Mouse (Mus musculus): ENCODE measurements around the gene Ubp1.
A peak's percentile ranks its signal among the peaks of the same experiment; 100 is the strongest.
"Not testable (repeated sequence)": the region's sequence is repeated elsewhere in the genome, so short reads cannot be mapped to it uniquely, and the experiment has no call there.

The Ubp1 gene

GRCm38 (mm10) chr9:113930534-113931374 lies at the start of gene Ubp1:
Gene Ubp1, plus strand, starts transcription at chr9:113930934.
- peak; percentile 90 to 95 for DNase-seq (ENCODE audit: low spot score in 2 of 2)

GRCm38 (mm10) chr9:113894903-113895302 lies 35.8 kb upstream of the Ubp1 start:
- no peak for DNase-seq (ENCODE audit: low spot score in 2 of 2)

GRCm38 (mm10) chr9:113903136-113903535 lies 27.6 kb upstream of the Ubp1 start:
- no peak for DNase-seq (ENCODE audit: low spot score in 2 of 2)

GRCm38 (mm10) chr9:113904315-113904714 lies 26.4 kb upstream of the Ubp1 start:
- DNase-seq (ENCODE audit: low spot score in 2 of 2) = not testable (repeated sequence)

- DNase-seq (ENCODE audit: low spot score in 2 of 2) = no peak
These were observed 14.9 kb upstream of the Ubp1 start for GRCm38 (mm10) chr9:113915789-113916188.

GRCm38 (mm10) chr9:113922677-113923076 lies 8.1 kb upstream of the Ubp1 start:
- DNase-seq (ENCODE audit: low spot score in 2 of 2) = no peak

- DNase-seq (ENCODE audit: low spot score in 2 of 2) = no peak
These were observed 5.9 kb upstream of the Ubp1 start for GRCm38 (mm10) chr9:113924883-113925282.

- no peak for DNase-seq (ENCODE audit: low spot score in 2 of 2)
These were observed 2.1 kb upstream of the Ubp1 start for GRCm38 (mm10) chr9:113928591-113928990.

GRCm38 (mm10) chr9:113929676-113930075 lies 1.1 kb upstream of the Ubp1 start:
- DNase-seq (ENCODE audit: low spot score in 2 of 2) = no peak

- no peak for DNase-seq (ENCODE audit: low spot score in 2 of 2)
These were observed 803 bp downstream of the Ubp1 start for GRCm38 (mm10) chr9:113931375-113932099.

- no peak for DNase-seq (ENCODE audit: low spot score in 2 of 2)
These were observed 1.4 kb downstream of the Ubp1 start for GRCm38 (mm10) chr9:113932100-113932470.

- DNase-seq (ENCODE audit: low spot score in 2 of 2) = no peak
These were observed 1.8 kb downstream of the Ubp1 start for GRCm38 (mm10) chr9:113932501-113932900.

- no peak for DNase-seq (ENCODE audit: low spot score in 2 of 2)
These were observed 4.9 kb downstream of the Ubp1 start for GRCm38 (mm10) chr9:113935638-113936037.

GRCm38 (mm10) chr9:113939063-113939850 lies 8.5 kb downstream of the Ubp1 start:
- no peak for DNase-seq (ENCODE audit: low spot score in 2 of 2)

GRCm38 (mm10) chr9:113941103-113941805 lies 10.5 kb downstream of the Ubp1 start:
- no peak for DNase-seq (ENCODE audit: low spot score in 2 of 2)

GRCm38 (mm10) chr9:113943372-113943771 lies 12.6 kb downstream of the Ubp1 start:
- no peak for DNase-seq (ENCODE audit: low spot score in 2 of 2)

GRCm38 (mm10) chr9:113947216-113947615 lies 16.5 kb downstream of the Ubp1 start:
- no peak for DNase-seq (ENCODE audit: low spot score in 2 of 2)

GRCm38 (mm10) chr9:113957777-113958176 lies 27.0 kb downstream of the Ubp1 start:
- no peak for DNase-seq (ENCODE audit: low spot score in 2 of 2)

GRCm38 (mm10) chr9:113963718-113964117 lies 33.0 kb downstream of the Ubp1 start:
- DNase-seq (ENCODE audit: low spot score in 2 of 2) = no peak

- no peak for DNase-seq (ENCODE audit: low spot score in 2 of 2)
These were observed 33.7 kb downstream of the Ubp1 start for GRCm38 (mm10) chr9:113964415-113964814.

- DNase-seq (ENCODE audit: low spot score in 2 of 2) = no peak
These were observed 36.1 kb downstream of the Ubp1 start for GRCm38 (mm10) chr9:113966838-113967237.

- no peak for DNase-seq (ENCODE audit: low spot score in 2 of 2)
These were observed 38.2 kb downstream of the Ubp1 start for GRCm38 (mm10) chr9:113968967-113969366.
